Mouse (Mus musculus) megakaryocyte, embryonic 14.5 days (primary cell): ENCODE measurements around the gene Myo7a.

Source experiments
- FLI1 ChIP-seq: IDR thresholded peaks from 2 replicates; pipeline ENCODE4 v1.6.1; 2012; ENCODE audit warnings: low read length, inconsistent platforms, mixed read lengths
- GATA1 ChIP-seq: IDR thresholded peaks from 3 replicates; pipeline ENCODE4 v1.6.1; 2012; ENCODE audit warnings: mixed read lengths, low read length, inconsistent platforms, borderline replicate concordance

- TF ChIP-seq GATA1 (no peak), FLI1 (no peak)
Observed at GRCm38 (mm10) chr7:98106272-98106671, 13.1 kb downstream of the Myo7a start.
